8 mouse cellular contexts compared by ENCODE assay signal in the genomic region with DNA sequence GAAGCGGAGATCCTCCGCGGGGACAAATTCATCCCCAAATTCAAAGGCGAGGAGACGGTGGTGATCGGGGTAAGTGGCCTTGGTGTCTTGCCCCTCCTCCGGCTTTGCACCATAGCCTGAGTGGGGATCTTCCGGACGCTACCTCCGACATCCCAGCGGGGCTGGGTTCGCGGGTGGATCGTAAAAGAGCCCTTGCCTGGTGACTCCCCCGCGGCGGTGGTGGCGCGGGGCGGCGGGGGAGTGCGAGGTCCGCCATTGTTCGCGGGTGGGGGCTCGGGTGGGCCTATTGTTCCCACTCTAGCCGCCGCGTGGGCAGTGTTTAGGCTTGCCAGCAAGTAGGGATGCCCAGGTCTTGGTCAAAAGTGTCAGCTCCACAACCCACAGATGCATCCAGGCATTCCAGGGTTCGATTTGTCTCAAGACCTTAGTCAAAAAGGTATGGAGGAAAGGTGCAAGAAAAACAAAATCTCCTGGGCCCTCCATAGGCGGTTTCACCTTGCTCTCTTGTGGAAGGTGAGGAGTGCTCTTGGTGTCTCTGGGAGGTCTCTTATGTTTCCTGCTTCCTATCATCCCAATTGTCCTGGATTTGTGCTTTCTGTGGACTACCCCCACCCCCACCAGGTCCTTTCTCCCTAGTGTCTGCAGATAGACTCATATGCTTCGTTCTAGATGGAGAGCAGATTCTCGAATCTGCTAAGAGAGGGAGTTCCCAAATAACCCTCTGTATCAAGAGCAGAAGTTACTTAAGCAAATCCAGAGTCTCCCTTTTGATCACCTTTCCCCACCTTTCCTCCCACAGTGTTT. TPM values are rescaled to one million over a fixed set of nuclear protein-coding genes. Genes with fewer than 3 reads are reported as not detected.
DNase-seq lines count a peak whose midpoint lies in the region; ATAC-seq lines count a peak whose summit lies in the region.

No protein-coding gene starts in this region.

- H3K9ac ChIP-seq in lung, embryonic 16.5 days (ENCODE audit: low read length): peak overlapping the region; percentile 45
- H3K9ac ChIP-seq in forebrain, embryonic 11.5 days (ENCODE audit: low read length): peak overlapping the region; percentile 90
- H3K9ac ChIP-seq in neural tube, embryonic 15.5 days (replicated peaks): peak overlapping the region; percentile 89

- peak overlapping the region; percentile 98 for H3K4me2 ChIP-seq in lung, embryonic 16.5 days (ENCODE audit: low read depth, low read length)
- H3K4me2 ChIP-seq in forebrain, embryonic 11.5 days (ENCODE audit: low read depth, low read length, severe bottlenecking): peak overlapping the region; percentile 51
- H3K4me2 ChIP-seq in neural tube, embryonic 15.5 days: peak overlapping the region; percentile 62

- peak overlapping the region; percentile 65 for H3K4me3 ChIP-seq in lung, embryonic 16.5 days (ENCODE audit: low read length)
- peak overlapping the region; percentile 94 for H3K4me3 ChIP-seq in forebrain, embryonic 11.5 days (ENCODE audit: low read depth, low read length)
- peak overlapping the region; percentile 78 for H3K4me3 ChIP-seq in neural tube, embryonic 15.5 days (replicated peaks)

- WGBS in lung, embryonic 16.5 days: 2% methylated on average over 33 of the region's 33 CpGs
- WGBS in forebrain, embryonic 11.5 days: under 1% methylated on average over 33 of the region's 33 CpGs
- under 1% methylated on average over 33 of the region's 33 CpGs for WGBS in neural tube, embryonic 15.5 days

- H3K36me3 ChIP-seq in lung, embryonic 16.5 days (ENCODE audit: control insufficient read depth, insufficient read depth, low read length): no peaks in the 10 kb centered on the region
- peaks cover 2% of the 10 kb centered on the region; the same call in 1 of the 2 replicates for H3K36me3 ChIP-seq in forebrain, embryonic 11.5 days (ENCODE audit: control insufficient read depth, insufficient read depth, low read length)
- H3K36me3 ChIP-seq in neural tube, embryonic 15.5 days: no peaks in the 10 kb centered on the region

- 0 out of 2 replicates have a peak, but pooled peaks have one; percentile 24 for ATAC-seq in lung, embryonic 16.5 days (ENCODE audit: low read depth)
- ATAC-seq in forebrain, embryonic 11.5 days (replicated peaks; ENCODE audit: low FRiP score): peak; percentile 29
- ATAC-seq in neural tube, embryonic 15.5 days (ENCODE audit: low FRiP score): peak; percentile 51
- no peak for ATAC-seq in erythroid progenitor cell, adult 5-6 weeks (replicated peaks; ENCODE audit: low FRiP score, poor library complexity, severe bottlenecking)

- DNase-seq in lung, postnatal 25 days (ENCODE audit: low spot score): no peak
- DNase-seq in cerebellum, adult 11 months: peak; percentile 58
- DNase-seq in forebrain, embryonic 11.5 days (ENCODE audit: low spot score): peak; percentile 68
- peak; percentile 10 for DNase-seq in kidney, postnatal 10 days
- DNase-seq in adrenal gland, postnatal 25 days: no peak

- no peak overlapping the region for H3K27ac ChIP-seq in lung, embryonic 16.5 days (ENCODE audit: low read length)
- peak overlapping the region; percentile 68; the same call in 1 of the 2 replicates for H3K27ac ChIP-seq in forebrain, embryonic 11.5 days (ENCODE audit: low read depth, low read length)
- H3K27ac ChIP-seq in neural tube, embryonic 15.5 days (replicated peaks): peak overlapping the region; percentile 94

- no peaks in the 10 kb centered on the region for H3K9me3 ChIP-seq in lung, embryonic 16.5 days (ENCODE audit: control insufficient read depth, low read length)
- H3K9me3 ChIP-seq in forebrain, embryonic 11.5 days (ENCODE audit: control insufficient read depth, low read length): no peaks in the 10 kb centered on the region
- H3K9me3 ChIP-seq in neural tube, embryonic 15.5 days (replicated peaks): no peaks in the 10 kb centered on the region

- H3K4me1 ChIP-seq in lung, embryonic 16.5 days (replicated peaks; ENCODE audit: control insufficient read depth, insufficient read depth, low read length): peaks cover 10% of the 10 kb centered on the region; the same call in 1 of the 2 replicates
- H3K4me1 ChIP-seq in forebrain, embryonic 11.5 days (replicated peaks; ENCODE audit: control insufficient read depth, insufficient read depth, low read length): no peaks in the 10 kb centered on the region; the same call in 1 of the 2 replicates
- H3K4me1 ChIP-seq in neural tube, embryonic 15.5 days: peaks cover 22% of the 10 kb centered on the region

- H3K27me3 ChIP-seq in lung, embryonic 16.5 days (ENCODE audit: control insufficient read depth, insufficient read depth, low read depth, low read length): peaks cover 26% of the 10 kb centered on the region
- no peaks in the 10 kb centered on the region for H3K27me3 ChIP-seq in forebrain, embryonic 11.5 days (ENCODE audit: control insufficient read depth, insufficient read depth, low read length)
- H3K27me3 ChIP-seq in neural tube, embryonic 15.5 days (replicated peaks): no peaks in the 10 kb centered on the region

RNA-seq across cellular contexts. Expression of gene Kif5c, which starts 0.8 kb away (rescaled TPM):
- 0.85 and 0.88 TPM in 2 replicates for polyA plus RNA-seq in lung, embryonic 16.5 days (2015; fragmentation: Nextera tagmentation; extraction: Ambion mirVana)
- 88.9 and 90.1 TPM in 2 replicates for polyA plus RNA-seq in forebrain, embryonic 11.5 days (2014; fragmentation: Nextera tagmentation; extraction: Ambion mirVana)
- 152 and 181 TPM in 2 replicates for polyA plus RNA-seq in neural tube, embryonic 15.5 days (2015; fragmentation: Nextera tagmentation; extraction: Ambion mirVana)
- total RNA-seq in adrenal gland, postnatal 25 days (2021): 5.5 and 8.1 TPM in 2 replicates
- 0.84 TPM in 1 of 2 replicates, not detected in the other for total RNA-seq in erythroid progenitor cell, adult 5-6 weeks (2015; ENCODE audit: low replicate concordance)
- not detected in 2 replicates for total RNA-seq in erythroid progenitor cell, adult 5-6 weeks (2017; ENCODE audit: low replicate concordance)

Comparison
In these comparisons a context has a peak if more than half of its experiments do, and no peak if none do; other contexts are left out.
1. DNase-seq: peak in cerebellum, adult 11 months (single experiment), forebrain, embryonic 11.5 days (single experiment) and kidney, postnatal 10 days (single experiment); none in lung, postnatal 25 days (single experiment) and adrenal gland, postnatal 25 days (single experiment).
2. RNA of gene Kif5c, which starts 0.8 kb away (polyA plus RNA-seq): 152 to 181 TPM in neural tube, embryonic 15.5 days and 88.9 to 90.1 TPM in forebrain, embryonic 11.5 days; 0.85 to 0.88 TPM in lung, embryonic 16.5 days; every median in the first group is over 10 times any median in the second.
3. Peak in every context shown above with its lines, with median percentiles within 50 percentile points of each other: H3K4me2 ChIP-seq, H3K4me3 ChIP-seq and H3K9ac ChIP-seq.